Mouse (Mus musculus): Measurements from ENCODE around the gene Saa3. TPM values are rescaled to one million over a fixed set of nuclear protein-coding genes. Genes with fewer than 3 reads are reported as not detected.

The Saa3 gene
- polyA plus RNA-seq, 1 experiment from 2014 or later = not detected

DNA sequence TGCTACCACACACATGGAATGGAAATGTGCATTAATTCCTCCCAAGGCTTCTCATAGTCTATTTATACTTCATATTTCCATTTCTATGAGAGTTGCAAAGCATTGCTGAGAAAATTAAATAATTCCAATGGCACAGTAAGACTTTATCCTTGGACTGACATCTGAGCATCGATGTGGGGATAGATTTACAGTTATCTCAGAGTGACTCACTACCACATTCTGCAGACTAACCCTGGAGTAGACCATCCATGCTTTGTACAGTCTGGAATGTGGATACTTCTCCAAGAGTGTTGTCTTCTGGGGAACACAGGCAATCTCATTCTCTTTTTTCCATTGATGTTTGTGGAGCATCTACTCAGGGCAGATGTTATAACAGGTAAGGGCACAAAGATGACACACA is 12.1 kb upstream of the Saa3 start:
- 88% methylated on average over 1 of the region's 1 CpGs for WGBS
- H3K4me3 ChIP-seq = no peak overlapping the region
- H3K27me3 ChIP-seq (ENCODE audit: insufficient read depth, poor library complexity, severe bottlenecking) = no peaks in the 10 kb centered on the region
- no peaks in the 10 kb centered on the region for H3K9me3 ChIP-seq
- H3K4me1 ChIP-seq (replicated peaks) = no peaks in the 10 kb centered on the region
- H3K27ac ChIP-seq = no peak overlapping the region
- H3K36me3 ChIP-seq = no peaks in the 10 kb centered on the region
- no peak for DNase-seq (ENCODE audit: low spot score)

GRCm38 (mm10) chr7:46724396-46724795 is 8.9 kb upstream of the Saa3 start:
- WGBS = 85% methylated on average over 5 of the region's 5 CpGs

DNA sequence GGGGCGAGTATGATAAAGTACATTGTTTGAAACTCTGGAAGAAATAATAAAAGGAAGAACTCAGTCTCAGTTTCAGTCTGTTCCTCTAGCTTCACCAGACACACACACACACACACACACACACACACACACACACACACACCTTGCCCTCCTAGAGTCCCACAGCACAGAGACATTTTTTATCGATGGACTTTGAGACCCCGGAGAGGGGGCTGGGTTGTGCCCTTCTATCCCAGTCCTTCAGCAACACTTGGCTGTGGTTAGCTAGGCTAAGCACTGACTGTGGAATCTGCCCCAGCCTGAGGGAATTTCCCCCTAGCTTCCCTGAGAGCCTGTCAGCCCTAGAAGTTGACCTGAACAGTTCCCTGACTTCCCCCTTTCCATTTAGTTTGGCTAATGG is 8.3 kb upstream of the Saa3 start:
- DNase-seq (ENCODE audit: low spot score) = no peak
- H3K4me1 ChIP-seq (replicated peaks) = no peaks in the 10 kb centered on the region
- H3K4me3 ChIP-seq = no peak overlapping the region
- H3K27ac ChIP-seq = no peak overlapping the region
- H3K9me3 ChIP-seq = no peaks in the 10 kb centered on the region
- 91% methylated on average over 3 of the region's 3 CpGs for WGBS
- H3K27me3 ChIP-seq (ENCODE audit: insufficient read depth, poor library complexity, severe bottlenecking) = peaks cover 4% of the 10 kb centered on the region; the same call in 1 of the 2 replicates
- H3K36me3 ChIP-seq = no peaks in the 10 kb centered on the region

More at GRCm38 (mm10) chr7:46724396-46724795, 8.9 kb upstream of the Saa3 start:
- DNase-seq (ENCODE audit: low spot score) = no peak
- Histone ChIP-seq H3K27me3 (ENCODE audit: insufficient read depth, poor library complexity, severe bottlenecking) (peaks cover 4% of the 10 kb centered on the region; the same call in 1 of the 2 replicates), H3K9me3 (no peaks in the 10 kb centered on the region), H3K4me1 (replicated peaks) (no peaks in the 10 kb centered on the region), H3K4me3 (no peak overlapping the region), H3K27ac (no peak overlapping the region), H3K36me3 (no peaks in the 10 kb centered on the region)

- 92% methylated on average over 6 of the region's 6 CpGs for WGBS
Measured at GRCm38 (mm10) chr7:46723354-46723753, 7.9 kb upstream of the Saa3 start.

GRCm38 (mm10) chr7:46720460-46720859 is 5.0 kb upstream of the Saa3 start:
- WGBS = 77% methylated on average over 9 of the region's 9 CpGs
- no peaks in the 10 kb centered on the region for H3K36me3 ChIP-seq
- no peak overlapping the region for H3K4me3 ChIP-seq
- no peaks in the 10 kb centered on the region for H3K4me1 ChIP-seq (replicated peaks)
- DNase-seq (ENCODE audit: low spot score) = no peak
- H3K27ac ChIP-seq = no peak overlapping the region
- no peaks in the 10 kb centered on the region for H3K9me3 ChIP-seq
- H3K27me3 ChIP-seq (ENCODE audit: insufficient read depth, poor library complexity, severe bottlenecking) = peaks cover 4% of the 10 kb centered on the region; the same call in 1 of the 2 replicates

More at GRCm38 (mm10) chr7:46723354-46723753, 7.9 kb upstream of the Saa3 start:
- peaks cover 4% of the 10 kb centered on the region; the same call in 1 of the 2 replicates for H3K27me3 ChIP-seq (ENCODE audit: insufficient read depth, poor library complexity, severe bottlenecking)
- no peaks in the 10 kb centered on the region for H3K4me1 ChIP-seq (replicated peaks)
- DNase-seq (ENCODE audit: low spot score) = no peak
- H3K9me3 ChIP-seq = no peaks in the 10 kb centered on the region
- H3K27ac ChIP-seq = no peak overlapping the region
- no peaks in the 10 kb centered on the region for H3K36me3 ChIP-seq
- no peak overlapping the region for H3K4me3 ChIP-seq

DNA sequence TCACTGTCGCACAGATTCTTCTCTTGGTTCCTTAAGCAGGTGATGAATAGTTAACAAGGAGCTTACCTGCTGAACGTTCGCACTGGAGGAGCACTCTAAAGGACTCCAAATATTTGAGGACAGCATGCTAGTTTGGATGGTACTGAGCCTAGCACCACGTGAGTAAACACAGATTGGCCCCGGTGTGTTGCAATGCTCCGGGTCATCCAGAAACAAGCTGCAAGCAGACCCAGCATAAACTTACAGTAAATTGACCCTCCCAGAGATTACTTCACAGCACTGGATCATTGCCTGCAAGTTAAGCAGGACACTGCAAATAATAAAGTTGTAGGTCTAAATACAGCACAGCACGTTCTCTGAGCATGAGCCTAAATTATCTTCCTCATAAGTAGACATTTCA is 4.0 kb upstream of the Saa3 start:
- Histone ChIP-seq H3K9me3 (no peaks in the 10 kb centered on the region), H3K27me3 (ENCODE audit: insufficient read depth, poor library complexity, severe bottlenecking) (peaks cover 4% of the 10 kb centered on the region; the same call in 1 of the 2 replicates), H3K27ac (no peak overlapping the region), H3K36me3 (no peaks in the 10 kb centered on the region), H3K4me3 (no peak overlapping the region), H3K4me1 (replicated peaks) (no peaks in the 10 kb centered on the region)
- 88% methylated on average over 7 of the region's 7 CpGs for WGBS
- DNase-seq (ENCODE audit: low spot score) = no peak

- Histone ChIP-seq H3K27ac (no peak overlapping the region), H3K27me3 (ENCODE audit: insufficient read depth, poor library complexity, severe bottlenecking) (peaks cover 4% of the 10 kb centered on the region; the same call in 1 of the 2 replicates)
- WGBS = 85% methylated on average over 7 of the region's 7 CpGs
Measured at GRCm38 (mm10) chr7:46718591-46719270, 3.2 kb upstream of the Saa3 start.

GRCm38 (mm10) chr7:46716897-46717296 is 1.4 kb upstream of the Saa3 start:
- no peaks in the 10 kb centered on the region for H3K9me3 ChIP-seq
- no peaks in the 10 kb centered on the region for H3K4me1 ChIP-seq (replicated peaks)
- no peak overlapping the region for H3K27ac ChIP-seq
- WGBS = 73% methylated on average over 5 of the region's 5 CpGs
- H3K36me3 ChIP-seq = no peaks in the 10 kb centered on the region
- H3K4me3 ChIP-seq = no peak overlapping the region
- no peak for DNase-seq (ENCODE audit: low spot score)
- H3K27me3 ChIP-seq (ENCODE audit: insufficient read depth, poor library complexity, severe bottlenecking) = peaks cover 4% of the 10 kb centered on the region; the same call in 1 of the 2 replicates

More at GRCm38 (mm10) chr7:46718591-46719270, 3.2 kb upstream of the Saa3 start:
- DNase-seq (ENCODE audit: low spot score) = no peak
- H3K4me1 ChIP-seq (replicated peaks) = no peaks in the 10 kb centered on the region
- no peaks in the 10 kb centered on the region for H3K9me3 ChIP-seq
- H3K4me3 ChIP-seq = no peak overlapping the region
- no peaks in the 10 kb centered on the region for H3K36me3 ChIP-seq

GRCm38 (mm10) chr7:46714518-46714917 is 982 bp downstream of the Saa3 start:
- Histone ChIP-seq H3K4me1 (replicated peaks) (peaks cover 3% of the 10 kb centered on the region), H3K4me3 (no peak overlapping the region), H3K27me3 (ENCODE audit: insufficient read depth, poor library complexity, severe bottlenecking) (no peaks in the 10 kb centered on the region), H3K36me3 (no peaks in the 10 kb centered on the region), H3K27ac (no peak overlapping the region), H3K9me3 (no peaks in the 10 kb centered on the region)
- WGBS = 33% methylated on average over 6 of the region's 6 CpGs
- DNase-seq (ENCODE audit: low spot score) = peak; percentile 39

DNA sequence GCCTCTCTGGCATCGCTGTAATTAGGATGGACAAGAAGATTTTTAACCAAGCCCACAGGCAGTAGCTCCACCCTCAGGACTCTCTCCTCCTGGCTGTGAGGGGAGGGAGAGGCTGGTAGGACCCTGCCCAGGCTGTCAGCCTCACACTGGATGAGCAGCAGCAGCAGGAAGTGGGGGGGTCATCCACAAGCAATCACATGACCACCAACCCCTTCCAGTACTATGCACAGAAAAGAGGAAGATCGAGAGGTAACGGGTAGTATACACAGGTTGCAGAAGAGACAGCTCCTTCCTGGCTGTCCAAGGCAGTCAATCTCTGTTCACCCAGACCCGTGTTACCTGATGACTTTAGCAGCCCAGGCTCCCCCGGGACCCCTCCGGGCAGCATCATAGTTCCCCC is 3.2 kb downstream of the Saa3 start:
- H3K4me3 ChIP-seq = no peak overlapping the region
- no peak for DNase-seq (ENCODE audit: low spot score)
- no peaks in the 10 kb centered on the region for H3K9me3 ChIP-seq
- WGBS = 69% methylated on average over 6 of the region's 6 CpGs
- peaks cover 16% of the 10 kb centered on the region for H3K36me3 ChIP-seq
- peaks cover 8% of the 10 kb centered on the region for H3K4me1 ChIP-seq (replicated peaks)
- no peak overlapping the region for H3K27ac ChIP-seq
- no peaks in the 10 kb centered on the region for H3K27me3 ChIP-seq (ENCODE audit: insufficient read depth, poor library complexity, severe bottlenecking)

DNA sequence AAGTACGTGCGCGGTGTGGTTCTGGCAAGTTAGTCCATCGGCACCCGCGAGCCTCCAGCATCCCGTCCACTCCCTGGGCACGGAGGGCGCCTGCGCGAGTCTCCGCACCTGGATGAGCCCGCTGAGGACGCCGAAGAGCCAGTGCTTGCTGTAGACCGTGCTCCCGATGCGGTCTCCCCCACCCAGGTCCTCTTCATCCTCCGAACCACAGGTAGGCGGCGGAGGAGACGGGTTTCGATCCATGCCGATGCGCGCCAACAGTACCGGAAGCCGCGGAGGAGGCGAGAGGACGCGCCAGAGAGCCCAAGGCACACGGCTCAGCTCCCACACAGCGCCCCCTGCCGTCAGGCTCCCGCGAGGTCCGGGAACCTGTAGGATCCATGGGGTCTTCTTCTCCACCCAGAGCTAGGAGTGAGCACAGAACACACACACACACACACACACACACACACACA is 5.1 kb downstream of the Saa3 start, which contains the start of gene Saal1:
Gene Saal1 (minus strand): TSS at position 291 of the 455 bp plus-strand sequence.
- H3K4me1 ChIP-seq (replicated peaks) = peaks cover 8% of the 10 kb centered on the region
- H3K27me3 ChIP-seq (ENCODE audit: insufficient read depth, poor library complexity, severe bottlenecking) = no peaks in the 10 kb centered on the region
- DNase-seq (ENCODE audit: low spot score) = peak; percentile 94
- H3K9me3 ChIP-seq = no peaks in the 10 kb centered on the region
- peaks cover 35% of the 10 kb centered on the region for H3K36me3 ChIP-seq
- WGBS = 0% methylated on average over 38 of the region's 38 CpGs
- peak within 1 kb of the TSS; percentile 90 for H3K4me3 ChIP-seq
- peak within 1 kb of the TSS; percentile 98 for H3K27ac ChIP-seq

GRCm38 (mm10) chr7:46700521-46701025 is 14.9 kb downstream of the Saa3 start:
- Histone ChIP-seq H3K4me1 (replicated peaks) (no peaks in the 10 kb centered on the region), H3K27ac (no peak overlapping the region), H3K4me3 (no peak overlapping the region), H3K36me3 (peaks cover 100% of the 10 kb centered on the region), H3K27me3 (ENCODE audit: insufficient read depth, poor library complexity, severe bottlenecking) (no peaks in the 10 kb centered on the region), H3K9me3 (no peaks in the 10 kb centered on the region)
- no peak for DNase-seq (ENCODE audit: low spot score)
- 93% methylated on average over 6 of the region's 6 CpGs for WGBS

DNA sequence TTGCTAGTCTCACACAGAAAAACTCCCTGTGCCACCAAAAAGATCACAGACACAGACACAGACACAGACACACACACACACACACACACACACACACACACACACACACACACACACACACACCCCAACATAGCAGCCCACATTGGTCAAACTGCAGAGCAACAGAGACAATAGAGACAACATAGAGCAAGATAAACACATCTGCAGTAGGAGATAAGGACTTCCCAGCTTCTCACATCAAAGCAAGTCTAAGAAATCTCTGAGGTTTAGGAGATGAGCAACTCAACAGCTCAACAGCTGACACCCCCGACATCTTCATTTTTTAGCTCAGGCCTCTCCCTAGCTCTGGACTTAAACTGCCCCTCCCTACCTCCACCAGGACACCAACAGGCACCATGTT is 18.7 kb downstream of the Saa3 start:
- Histone ChIP-seq H3K4me1 (replicated peaks) (no peaks in the 10 kb centered on the region), H3K27me3 (ENCODE audit: insufficient read depth, poor library complexity, severe bottlenecking) (no peaks in the 10 kb centered on the region), H3K27ac (no peak overlapping the region), H3K9me3 (no peaks in the 10 kb centered on the region), H3K36me3 (peaks cover 93% of the 10 kb centered on the region), H3K4me3 (no peak overlapping the region)
- 78% methylated on average over 1 of the region's 1 CpGs for WGBS
- no peak for DNase-seq (ENCODE audit: low spot score)

All from hindbrain, embryonic 10.5 days (tissue).